ENCODE assay signal across 10 mouse cellular contexts in genomic region chr9:77802461-77802860, GRCm38 (mm10). TPM values are rescaled to one million over a fixed set of nuclear protein-coding genes. Genes with fewer than 3 reads are reported as not detected.
DNase-seq lines count a peak whose midpoint lies in the region; TF ChIP-seq lines count a peak whose summit lies in the region.
"Had no signal": no experiment of that assay in that cellular context is flagged by ENCODE, and none has a peak within 500 bp of the region (broad histone marks: within the 10 kb centered on the region; RNA-seq: fewer than 3 reads in every experiment).

No protein-coding gene starts in this region.

- H3K9me3 ChIP-seq in E14TG2a.4 (ENCODE audit: low read length), result no peaks in the 10 kb centered on the region
- H3K9me3 ChIP-seq: heart, embryonic 13.5 days; midbrain, embryonic 12.5 days had no signal

- no peaks in the 10 kb centered on the region for H3K36me3 ChIP-seq in E14TG2a.4 (ENCODE audit: insufficient read depth, low read length)
- H3K36me3 ChIP-seq: heart, embryonic 13.5 days; midbrain, embryonic 12.5 days had no signal

- peak; percentile 28; the same call in 1 of the 2 replicates for TF ChIP-seq CTCF in cerebellum, adult 2 months (IDR thresholded peaks at IDR 0.05; ENCODE audit: borderline replicate concordance, insufficient read depth, low read depth, low read length)
- peak; percentile 67 for TF ChIP-seq CTCF in E14TG2a.4 (conservative IDR thresholded peaks at IDR 0.05; ENCODE audit: low read length)
- peak; percentile 61 for TF ChIP-seq CTCF in cortical plate, adult 2 months (IDR thresholded peaks at IDR 0.05; ENCODE audit: extremely low read depth, insufficient read depth, low read length)

- H3K4me3 ChIP-seq in cerebellum, adult 2 months (replicated peaks; ENCODE audit: insufficient read depth, low read depth, low read length), result no peak overlapping the region
- no peak overlapping the region for H3K4me3 ChIP-seq in E14TG2a.4 (replicated peaks; ENCODE audit: low read length)
- no peak overlapping the region for H3K4me3 ChIP-seq in cortical plate, adult 2 months (ENCODE audit: insufficient read depth, low read length)
- H3K4me3 ChIP-seq: heart, embryonic 13.5 days; midbrain, embryonic 12.5 days had no signal

- TF ChIP-seq POLR2A in cerebellum, adult 2 months (IDR thresholded peaks at IDR 0.05; ENCODE audit: borderline replicate concordance, insufficient read depth, low read length), result no peak
- no peak for TF ChIP-seq POLR2A in cortical plate, adult 2 months (IDR thresholded peaks at IDR 0.05; ENCODE audit: extremely low read depth, insufficient read depth, low read length)

- WGBS in cerebellum, adult 2 months, result 58% methylated on average over 7 of the region's 7 CpGs

- no peak overlapping the region for H3K27ac ChIP-seq in cerebellum, adult 2 months (ENCODE audit: insufficient read depth, low read length)
- no peak overlapping the region for H3K27ac ChIP-seq in cortical plate, adult 2 months (ENCODE audit: insufficient read depth, low read length)
- H3K27ac ChIP-seq: heart, embryonic 13.5 days; midbrain, embryonic 12.5 days had no signal

- H3K4me1 ChIP-seq in cerebellum, adult 2 months (ENCODE audit: control insufficient read depth, insufficient read depth, low read length), result no peaks in the 10 kb centered on the region
- peaks cover 4% of the 10 kb centered on the region; the same call in 1 of the 2 replicates for H3K4me1 ChIP-seq in E14TG2a.4 (replicated peaks; ENCODE audit: low read depth, low read length)
- no peaks in the 10 kb centered on the region for H3K4me1 ChIP-seq in cortical plate, adult 2 months (ENCODE audit: control insufficient read depth, insufficient read depth, low read length)

- no peak for DNase-seq in cerebellum, adult 2 months
- DNase-seq in cerebellum, adult 8-10 months, result no peak
- peak; percentile 42 for DNase-seq in layer of hippocampus, adult 11-12 months (ENCODE audit: low spot score)
- no peak for DNase-seq in layer of hippocampus, adult 9-10 months (ENCODE audit: low spot score)
- peak; percentile 68 for DNase-seq in lung, postnatal 10 days
- DNase-seq in urinary bladder, postnatal 10 days (ENCODE audit: low spot score), result no peak

- H3K27me3 ChIP-seq in cerebellum, adult 2 months (ENCODE audit: control insufficient read depth, insufficient read depth, low read length), result no peaks in the 10 kb centered on the region
- H3K27me3 ChIP-seq in E14TG2a.4 (ENCODE audit: insufficient read depth, low read length), result no peaks in the 10 kb centered on the region
- H3K27me3 ChIP-seq: heart, embryonic 13.5 days; midbrain, embryonic 12.5 days had no signal

RNA-seq across cellular contexts. Expression of gene Gclc, which starts 48.1 kb away (rescaled TPM):
- polyA plus RNA-seq in cerebellum, adult 2 months (2012; rRNA removed), result 40.7 and 42.7 TPM in 2 replicates
- 37.1 and 39.4 TPM in 2 replicates for polyA plus RNA-seq in cortical plate, adult 2 months (2012; rRNA removed)

Comparison
In these comparisons a context has a peak if more than half of its experiments do, and no peak if none do; other contexts are left out.
1. DNase-seq: peak in layer of hippocampus, adult 11-12 months (single experiment) and lung, postnatal 10 days (single experiment); none in cerebellum, adult 2 months (0 of 2), cerebellum, adult 8-10 months (single experiment), layer of hippocampus, adult 9-10 months (single experiment) and urinary bladder, postnatal 10 days (single experiment).
2. Peak in every context shown above with its lines, with median percentiles within 50 percentile points of each other: CTCF ChIP-seq.